Mouse (Mus musculus): ENCODE measurements around the gene Lbhd2.
A peak's percentile ranks its signal among the peaks of the same experiment; 100 is the strongest.

Lbhd2 gene

GRCm38 (mm10) chr12:111409583-111409982 lies 3.0 kb downstream of the Lbhd2 start:
- no peak for DNase-seq (ENCODE audit: low spot score)

- no peak for DNase-seq (ENCODE audit: low spot score)
Observed at GRCm38 (mm10) chr12:111411631-111412355, 5.2 kb downstream of the Lbhd2 start.

- no peak for DNase-seq (ENCODE audit: low spot score)
Observed at GRCm38 (mm10) chr12:111412581-111413284, 6.1 kb downstream of the Lbhd2 start.

GRCm38 (mm10) chr12:111413300-111413699 lies 6.7 kb downstream of the Lbhd2 start:
- peak; percentile 72 for DNase-seq (ENCODE audit: low spot score)

GRCm38 (mm10) chr12:111416921-111417779 lies 10.5 kb downstream of the Lbhd2 start, which contains the start of gene Exoc3l4:
Gene Exoc3l4 (plus strand): TSS chr12:111417017.
- DNase-seq (ENCODE audit: low spot score), result no peak

- DNase-seq (ENCODE audit: low spot score), result no peak
Observed at GRCm38 (mm10) chr12:111419918-111420317, 13.3 kb downstream of the Lbhd2 start.

GRCm38 (mm10) chr12:111420946-111421709 lies 14.5 kb downstream of the Lbhd2 start:
- no peak for DNase-seq (ENCODE audit: low spot score)

GRCm38 (mm10) chr12:111422852-111423251 lies 16.2 kb downstream of the Lbhd2 start:
- DNase-seq (ENCODE audit: low spot score), result no peak

GRCm38 (mm10) chr12:111423570-111424129 lies 17.0 kb downstream of the Lbhd2 start:
- no peak for DNase-seq (ENCODE audit: low spot score)

- DNase-seq (ENCODE audit: low spot score), result no peak
Observed at GRCm38 (mm10) chr12:111424547-111424946, 17.9 kb downstream of the Lbhd2 start.

GRCm38 (mm10) chr12:111425258-111425657 lies 18.6 kb downstream of the Lbhd2 start:
- peak; percentile 72 for DNase-seq (ENCODE audit: low spot score)

- peak; percentile 82 for DNase-seq (ENCODE audit: low spot score)
Observed at GRCm38 (mm10) chr12:111425789-111426460, 19.3 kb downstream of the Lbhd2 start.

- DNase-seq (ENCODE audit: low spot score), result no peak
Observed at GRCm38 (mm10) chr12:111427438-111428113, 21.0 kb downstream of the Lbhd2 start.

GRCm38 (mm10) chr12:111428364-111428763 lies 21.8 kb downstream of the Lbhd2 start:
- DNase-seq (ENCODE audit: low spot score), result no peak

- DNase-seq (ENCODE audit: low spot score), result no peak
Observed at GRCm38 (mm10) chr12:111428961-111429911, 22.6 kb downstream of the Lbhd2 start.

GRCm38 (mm10) chr12:111430049-111430867 lies 23.6 kb downstream of the Lbhd2 start:
- no peak for DNase-seq (ENCODE audit: low spot score)

- no peak for DNase-seq (ENCODE audit: low spot score)
Observed at GRCm38 (mm10) chr12:111430868-111431817, 24.5 kb downstream of the Lbhd2 start.

Measured in c-Kit-positive CD71-positive TER-119-positive erythroid progenitor cells, embryonic 14.5 days (primary cell).